Mouse (Mus musculus) E14TG2a.4 (cell line): ENCODE data around the gene Tcf7l1.
A peak's percentile ranks its signal among the peaks of the same experiment; 100 is the strongest.

Source experiments
- CTCF ChIP-seq: conservative IDR thresholded peaks from 2 replicates; pipeline ENCODE4 v1.5.1; 2014; ENCODE audit warnings: low read length
- NANOG ChIP-seq: IDR thresholded peaks from 2 replicates; pipeline ENCODE4 v1.6.1; 2014; ENCODE audit warnings: borderline replicate concordance, low read length, mixed read lengths
- POU5F1 ChIP-seq: IDR thresholded peaks from 2 replicates; pipeline ENCODE4 v1.6.1; 2014; ENCODE audit warnings: low read length, borderline replicate concordance

GRCm38 (mm10) chr6:72778779-72779776 lies 10.0 kb downstream of the Tcf7l1 start:
- peak; percentile 85 for TF ChIP-seq CTCF
- TF ChIP-seq NANOG = no peak
- no peak for TF ChIP-seq POU5F1
